Mouse (Mus musculus) lung, adult 2 months (tissue): ENCODE results near the gene Dexi.

ENCODE experiments used
- CTCF ChIP-seq: fragments of 200-500 bp; IDR thresholded peaks from 2 replicates; pipeline ENCODE4 v1.5.1; 2011; ENCODE audit warnings: mild to moderate bottlenecking, low read length, control low read depth; ENCODE audit not compliant: insufficient read depth
- POLR2A ChIP-seq: fragments of 200-500 bp; IDR thresholded peaks from 2 replicates; pipeline ENCODE4 v1.6.1; 2011; ENCODE audit warnings: low read depth, mild to moderate bottlenecking, control low read depth, low read length, borderline replicate concordance; ENCODE audit errors: extremely low read depth

DNA sequence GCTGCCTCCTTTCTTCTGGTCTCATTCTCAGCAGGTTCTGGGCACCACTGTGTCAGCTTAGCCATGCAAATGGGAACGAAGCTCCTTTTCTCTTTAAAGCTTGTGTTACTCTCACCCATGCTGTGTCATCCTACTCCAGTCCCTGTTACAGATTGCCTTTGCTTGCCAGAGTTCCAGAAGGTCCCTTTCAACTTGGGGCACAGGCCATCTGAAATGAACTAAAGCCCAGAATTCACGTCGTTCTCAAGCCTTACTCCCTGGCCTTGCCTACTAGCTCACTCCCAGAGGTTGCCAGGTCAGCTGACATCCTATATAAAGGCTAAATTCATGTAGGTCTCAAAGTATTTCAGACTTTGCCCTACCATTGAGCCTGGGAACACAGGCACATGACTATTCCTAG, 6.1 kb upstream of the Dexi start:
- TF ChIP-seq CTCF (no peak), POLR2A (no peak)
